8 mouse cellular contexts compared by ENCODE assay signal in genomic region chr4:40702797-40703709, GRCm38 (mm10). TPM values are rescaled to one million over a fixed set of nuclear protein-coding genes. Genes with fewer than 3 reads are reported as not detected.
A peak's percentile ranks its signal among the peaks of the same experiment; 100 is the strongest.
DNase-seq lines count a peak whose midpoint lies in the region; ATAC-seq lines count a peak whose summit lies in the region.

TSS of gene Aptx (minus strand) at chr4:40703194.

- ATAC-seq in erythroid progenitor cell, adult 5-6 weeks (replicated peaks; ENCODE audit: low FRiP score, poor library complexity, severe bottlenecking): peak; percentile 97
- ATAC-seq in heart, embryonic 13.5 days (ENCODE audit: extremely low read depth, insufficient number of reproducible peaks, low FRiP score, low TSS enrichment): peak; percentile 82
- peak; percentile 86 for ATAC-seq in liver, embryonic 12.5 days
- ATAC-seq in stomach, embryonic 15.5 days (ENCODE audit: insufficient read depth, low FRiP score, low read depth): peak; percentile 89

- H3K27ac ChIP-seq in heart, embryonic 13.5 days (replicated peaks): peak within 1 kb of the TSS; percentile 95
- H3K27ac ChIP-seq in liver, embryonic 12.5 days: peak within 1 kb of the TSS; percentile 85
- H3K27ac ChIP-seq in stomach, embryonic 15.5 days: peak within 1 kb of the TSS; percentile 98

- H3K9ac ChIP-seq in heart, embryonic 13.5 days: peak within 1 kb of the TSS; percentile 79
- peak within 1 kb of the TSS; percentile 58 for H3K9ac ChIP-seq in liver, embryonic 12.5 days
- peak within 1 kb of the TSS; percentile 27; the same call in 1 of the 2 replicates for H3K9ac ChIP-seq in stomach, embryonic 15.5 days

- H3K4me3 ChIP-seq in heart, embryonic 13.5 days: peak within 1 kb of the TSS; percentile 65
- H3K4me3 ChIP-seq in liver, embryonic 12.5 days: peak within 1 kb of the TSS; percentile 67
- H3K4me3 ChIP-seq in stomach, embryonic 15.5 days (replicated peaks): peak within 1 kb of the TSS; percentile 65

- 0 out of 2 replicates have a peak, but pooled peaks cover 3% of the 10 kb centered on the region for H3K36me3 ChIP-seq in heart, embryonic 13.5 days
- no peaks in the 10 kb centered on the region for H3K36me3 ChIP-seq in liver, embryonic 12.5 days
- no peaks in the 10 kb centered on the region for H3K36me3 ChIP-seq in stomach, embryonic 15.5 days

- under 1% methylated on average over 42 of the region's 42 CpGs for WGBS in heart, embryonic 13.5 days
- under 1% methylated on average over 42 of the region's 42 CpGs for WGBS in liver, embryonic 12.5 days (ENCODE audit: insufficient replicate concordance)
- WGBS in stomach, embryonic 15.5 days: under 1% methylated on average over 42 of the region's 42 CpGs

- H3K9me3 ChIP-seq in heart, embryonic 13.5 days: no peaks in the 10 kb centered on the region
- no peaks in the 10 kb centered on the region for H3K9me3 ChIP-seq in liver, embryonic 12.5 days (replicated peaks)
- H3K9me3 ChIP-seq in stomach, embryonic 15.5 days: no peaks in the 10 kb centered on the region

- no peaks in the 10 kb centered on the region for H3K27me3 ChIP-seq in heart, embryonic 13.5 days (replicated peaks)
- H3K27me3 ChIP-seq in liver, embryonic 12.5 days (replicated peaks): no peaks in the 10 kb centered on the region
- no peaks in the 10 kb centered on the region for H3K27me3 ChIP-seq in stomach, embryonic 15.5 days (replicated peaks)

- peak; percentile 96 for DNase-seq in CD4-positive helper T cell, adult 2 months (ENCODE audit: low read depth, low spot score)
- DNase-seq in brain, embryonic 18.5 days (ENCODE audit: low read depth, low spot score): peak; percentile 93
- peak; percentile 98 for DNase-seq in kidney, postnatal 10 days
- peak; percentile 96 to 97 for DNase-seq in natural killer cell, adult 2 months (ENCODE audit: low spot score in 2 of 2)

- H3K4me1 ChIP-seq in heart, embryonic 13.5 days: peaks cover 26% of the 10 kb centered on the region
- peaks cover 39% of the 10 kb centered on the region for H3K4me1 ChIP-seq in liver, embryonic 12.5 days
- H3K4me1 ChIP-seq in stomach, embryonic 15.5 days: peaks cover 15% of the 10 kb centered on the region

- H3K4me2 ChIP-seq in heart, embryonic 13.5 days: peak within 1 kb of the TSS; percentile 76
- peak within 1 kb of the TSS; percentile 77 for H3K4me2 ChIP-seq in liver, embryonic 12.5 days
- H3K4me2 ChIP-seq in stomach, embryonic 15.5 days: peak within 1 kb of the TSS; percentile 63

RNA-seq across cellular contexts. Expression of gene Aptx, which starts in this region (rescaled TPM):
- total RNA-seq in erythroid progenitor cell, adult 5-6 weeks (2015; ENCODE audit: low replicate concordance): 0.72 and 7.1 TPM in 2 replicates
- 1.0 and 2.3 TPM in 2 replicates for total RNA-seq in erythroid progenitor cell, adult 5-6 weeks (2017; ENCODE audit: low replicate concordance)
- 25.0 and 29.0 TPM in 2 replicates for polyA plus RNA-seq in heart, embryonic 13.5 days (2015; fragmentation: Nextera tagmentation; extraction: Ambion mirVana)
- 13.8 and 15.2 TPM in 2 replicates for polyA plus RNA-seq in liver, embryonic 12.5 days (2016; fragmentation: Nextera tagmentation; extraction: Ambion mirVana)
- polyA plus RNA-seq in stomach, embryonic 15.5 days (2015; fragmentation: Nextera tagmentation; extraction: Ambion mirVana): 24.2 and 25.0 TPM in 2 replicates

Comparison
In these comparisons a context has a peak if more than half of its experiments do, and no peak if none do; other contexts are left out.
1. Peak in every context shown above with its lines: DNase-seq, ATAC-seq, H3K4me3 ChIP-seq and H3K27ac ChIP-seq.
2. H3K9ac ChIP-seq: peak in every context shown above with its lines; median percentile 79 in heart, embryonic 13.5 days; 58 in liver, embryonic 12.5 days; 27 in stomach, embryonic 15.5 days.